Mouse (Mus musculus) right cerebral cortex, postnatal 14 days (tissue): ENCODE results near the gene Tsg101.

ENCODE experiments used
- DNase-seq: peaks from one replicate; pipeline ENCODE4 v3.0.0; 2022

Gene Tsg101

DNA sequence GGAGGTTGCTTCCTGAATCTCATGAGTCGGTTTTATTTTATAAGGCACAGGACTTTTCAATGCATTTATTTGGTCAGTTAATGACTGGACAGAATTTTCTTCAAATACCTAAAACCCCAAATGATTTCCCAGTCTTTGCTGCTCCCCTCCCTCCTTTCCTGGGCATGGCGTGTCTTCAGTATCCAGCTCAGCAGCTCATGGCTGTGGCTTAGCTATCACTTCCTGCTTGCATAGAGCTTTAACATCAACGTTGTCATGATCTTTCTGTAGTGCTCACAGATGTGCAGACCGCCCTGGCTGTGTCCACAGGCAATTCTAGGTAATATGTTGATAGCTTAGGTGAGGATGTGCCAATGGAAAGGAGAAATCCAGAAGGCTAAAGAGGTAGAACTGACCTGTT lies 47.8 kb downstream of the Tsg101 start:
- DNase-seq: no peak

DNA sequence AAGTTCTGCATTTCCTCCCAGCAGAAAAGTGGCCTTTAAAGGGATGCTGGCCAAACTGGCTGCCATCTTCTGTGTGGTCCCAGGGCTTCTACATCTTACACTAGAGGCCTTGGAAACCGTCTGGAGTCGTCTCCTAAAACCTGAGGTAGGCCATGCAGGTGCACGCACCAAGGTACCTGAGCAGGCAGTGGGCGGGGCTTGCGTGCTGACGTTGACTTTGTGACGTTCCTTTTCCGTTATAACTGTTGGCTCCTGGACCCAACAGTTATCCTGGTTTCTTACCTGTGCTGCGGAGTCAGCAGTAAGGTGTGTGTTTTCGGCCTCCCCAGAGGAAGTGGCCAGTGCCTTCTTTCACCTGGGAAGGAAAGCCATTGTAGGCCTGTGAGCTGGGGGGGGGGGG lies 58.8 kb downstream of the Tsg101 start, which contains the start of gene Ldhc:
Gene Ldhc, plus strand, starts transcription at position 208 of the 400 bp plus-strand sequence.
- no peak for DNase-seq

DNA sequence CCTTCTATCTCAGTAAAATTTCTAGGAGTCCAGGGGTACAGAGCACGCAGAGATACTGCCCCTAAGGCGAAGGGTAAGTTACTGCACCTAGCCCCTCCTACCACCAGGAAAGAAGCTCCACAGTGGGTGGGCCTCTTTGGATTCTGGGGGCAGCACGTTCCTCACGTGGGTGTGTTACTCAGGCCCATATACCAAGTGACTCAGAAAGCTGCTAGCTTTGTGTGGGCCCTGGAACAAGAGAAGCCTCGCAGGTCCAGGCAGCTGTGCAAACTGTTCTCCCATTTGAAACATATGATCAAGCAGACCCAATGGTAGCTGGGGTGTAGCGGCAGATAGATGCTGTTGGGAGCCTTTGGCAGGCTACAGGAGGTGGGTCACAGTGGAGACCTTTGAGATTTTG lies 60.7 kb downstream of the Tsg101 start:
- no peak for DNase-seq

DNA sequence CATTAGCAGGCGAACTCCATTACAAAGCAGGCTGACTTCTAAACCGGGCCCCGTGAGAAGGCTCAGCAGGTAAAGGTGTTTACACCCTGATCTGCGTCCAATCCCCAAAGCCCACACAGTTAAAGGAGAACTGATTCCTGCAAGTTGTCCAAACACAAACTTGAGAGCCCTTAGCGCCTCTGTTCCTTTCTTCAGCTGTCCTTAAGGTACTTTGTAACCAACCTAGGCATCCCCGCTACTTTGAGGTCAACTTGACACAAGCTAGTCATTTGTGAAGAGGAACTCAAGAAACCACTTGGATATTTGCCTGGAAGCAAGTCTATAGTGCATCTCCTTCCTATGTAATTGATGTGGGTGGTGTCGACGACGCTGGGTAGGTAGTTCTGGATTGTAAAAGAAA lies 62.3 kb downstream of the Tsg101 start:
- DNase-seq: no peak

DNA sequence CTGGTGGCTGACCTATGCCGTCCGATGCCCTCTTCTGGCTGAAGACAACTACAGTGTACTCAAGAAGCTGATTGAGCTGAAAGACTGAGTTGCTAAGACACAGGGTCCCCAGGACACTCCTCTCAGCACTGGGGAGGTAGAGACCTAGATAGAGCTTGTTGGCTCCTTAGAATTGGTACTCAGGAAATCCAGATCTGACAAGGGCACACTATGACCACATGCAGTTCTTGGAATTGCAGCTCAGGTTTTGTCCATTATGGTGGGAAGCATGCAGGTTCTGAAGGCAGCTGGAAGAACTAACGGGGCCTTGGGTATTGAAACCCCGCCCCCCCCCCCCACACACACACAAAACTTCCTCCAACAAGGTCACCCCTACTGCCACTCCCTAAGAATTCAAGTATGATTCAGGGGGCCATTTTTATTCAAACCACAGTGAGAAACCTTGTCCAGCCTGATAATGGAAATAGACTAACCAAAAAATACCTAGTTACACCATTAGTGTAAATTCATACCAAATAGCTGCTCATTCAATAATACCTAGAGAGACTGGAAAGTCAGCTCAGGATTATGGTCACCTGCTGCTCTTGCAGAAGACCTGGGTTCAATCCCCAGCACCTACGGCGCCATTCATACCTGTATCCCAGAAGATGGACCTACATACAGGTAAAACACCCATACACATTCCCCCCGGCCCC lies 63.8 kb downstream of the Tsg101 start:
- DNase-seq: no peak

DNA sequence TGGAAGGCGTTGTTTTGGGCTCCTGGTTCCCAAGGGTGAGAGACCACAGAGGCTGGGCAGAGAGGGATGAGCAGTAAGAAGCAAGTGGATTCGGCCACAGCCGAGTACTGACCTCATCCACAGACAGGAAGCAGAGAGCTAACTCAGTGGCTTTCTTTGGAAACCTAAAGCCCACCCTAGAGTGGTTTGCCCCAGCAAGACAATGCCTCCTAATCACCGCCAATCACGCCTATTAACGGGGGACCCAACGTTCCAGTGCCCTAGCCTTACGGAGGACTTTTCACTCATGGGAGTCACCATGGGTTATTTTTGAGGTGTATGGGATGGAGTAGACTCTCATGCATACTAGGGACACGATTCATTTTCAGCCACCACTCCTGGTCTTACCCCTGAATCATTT lies 66.4 kb downstream of the Tsg101 start:
- no peak for DNase-seq

DNA sequence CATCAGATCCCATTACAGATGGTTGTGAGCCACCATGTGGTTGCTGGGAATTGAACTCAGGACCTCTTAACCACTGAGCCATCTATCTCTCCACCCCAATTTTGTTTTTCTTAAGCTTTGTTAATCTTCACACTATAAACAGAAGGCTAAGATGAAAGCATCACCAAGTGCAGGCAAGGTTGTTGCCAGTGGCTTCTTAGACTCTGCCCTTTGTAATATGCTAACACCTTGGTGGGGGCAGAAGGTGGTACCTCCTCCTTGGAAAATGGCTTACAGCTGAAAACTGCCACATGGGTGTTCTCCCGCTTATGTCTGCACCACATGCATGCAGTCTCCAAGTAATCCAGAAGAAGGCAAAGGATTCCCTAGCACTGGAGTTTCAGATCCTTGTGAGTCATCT lies 67.1 kb downstream of the Tsg101 start:
- DNase-seq: no peak

DNA sequence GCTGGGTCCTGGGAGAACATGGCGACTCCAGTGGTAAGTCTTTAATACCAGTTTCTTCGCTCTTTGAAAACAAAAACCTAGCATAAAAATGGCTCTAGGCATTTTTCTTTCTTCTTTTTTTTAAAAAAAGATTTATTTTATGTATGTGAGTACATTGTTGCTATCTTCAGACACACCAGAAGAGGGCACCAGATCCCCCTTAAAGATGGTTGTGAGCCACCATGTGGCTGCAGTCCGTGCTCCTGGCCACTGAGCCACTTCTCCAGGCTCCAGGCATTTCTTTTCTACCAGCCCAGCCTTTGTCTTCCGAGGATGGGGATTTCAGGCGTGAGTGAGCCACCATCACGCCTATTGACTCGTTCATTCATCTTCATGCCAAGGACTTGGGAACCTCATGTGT lies 68.7 kb downstream of the Tsg101 start:
- DNase-seq: no peak

DNA sequence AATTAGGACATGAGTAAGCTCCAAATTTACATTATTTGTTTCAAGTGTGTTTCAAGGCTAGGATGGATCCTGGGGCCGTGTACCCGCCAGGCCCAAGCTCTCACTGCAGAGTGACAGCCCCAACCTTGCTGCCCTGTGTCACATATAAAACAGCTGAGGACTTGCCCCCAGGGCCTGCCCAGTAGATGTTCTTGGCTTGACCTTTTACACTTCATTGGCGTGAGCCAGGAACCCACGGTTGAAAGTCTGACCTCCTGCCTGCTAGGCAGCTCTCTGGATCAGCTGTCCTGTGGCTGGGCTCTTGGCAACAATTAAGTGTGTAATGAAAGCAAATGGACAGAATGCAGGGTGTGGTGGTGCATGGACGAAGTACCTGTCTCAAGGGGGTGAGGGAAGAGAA lies 70.5 kb downstream of the Tsg101 start:
- no peak for DNase-seq

DNA sequence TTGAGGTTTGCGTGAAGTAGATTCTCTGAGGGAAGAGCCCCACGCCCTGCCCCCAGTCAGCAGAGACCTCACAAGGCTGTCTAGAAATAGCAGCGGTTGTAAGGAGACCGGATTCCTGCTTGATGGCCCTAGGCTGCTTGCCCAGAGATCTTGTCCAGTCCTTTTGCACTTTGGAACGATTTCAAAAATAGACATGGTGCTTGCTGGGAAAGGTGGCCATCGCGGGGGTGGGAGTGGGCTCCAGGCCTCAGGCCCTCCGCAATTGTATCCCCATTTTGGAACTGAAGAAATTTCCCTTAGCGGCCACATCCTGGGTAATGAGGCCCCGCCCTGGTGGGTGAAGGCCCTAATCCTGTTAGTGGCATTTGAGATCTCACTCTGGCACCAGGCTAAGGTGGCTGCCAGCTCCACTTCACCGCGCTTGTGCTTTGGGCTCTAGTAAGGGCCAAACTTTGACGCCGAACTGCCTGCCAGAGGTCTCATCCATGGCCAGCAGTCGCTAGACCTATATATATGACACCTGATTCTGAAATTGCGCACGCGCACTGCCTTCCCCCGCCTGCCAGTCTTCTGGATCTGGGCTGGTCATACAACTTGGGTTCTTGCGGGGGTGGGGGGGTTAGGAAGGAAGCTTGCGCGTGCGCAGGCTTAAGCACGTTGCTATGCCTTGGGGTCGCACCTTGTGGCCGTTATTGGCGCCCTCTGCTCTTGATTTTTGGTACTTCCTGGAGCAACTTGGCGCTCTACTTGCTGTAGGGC lies 73.1 kb downstream of the Tsg101 start:
- DNase-seq: peak; percentile 53

DNA sequence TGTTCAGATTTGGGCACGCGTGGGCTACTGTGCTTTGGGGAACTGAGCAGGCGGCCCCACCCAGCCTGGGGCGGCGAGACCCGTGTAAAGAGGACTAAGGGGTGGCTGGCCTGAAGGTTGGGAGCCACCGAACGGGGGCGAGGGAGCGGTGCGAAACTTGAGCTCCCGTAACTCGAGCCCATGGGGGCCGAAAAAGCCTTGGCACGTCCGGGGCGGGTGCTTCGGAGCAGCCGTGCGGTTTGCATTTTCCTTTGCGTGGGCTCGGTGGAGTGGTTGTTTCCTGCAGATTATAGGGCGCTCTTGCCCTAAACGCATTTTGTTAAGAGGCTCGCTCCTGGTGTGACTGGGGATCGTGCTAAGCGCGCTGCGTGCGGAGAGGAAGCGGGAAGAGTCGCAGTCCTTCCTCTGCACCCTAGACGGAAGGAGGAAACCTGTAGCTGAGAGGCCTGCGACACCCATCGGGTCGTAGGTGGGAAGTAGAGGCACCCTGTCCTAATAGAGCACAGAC lies 73.7 kb downstream of the Tsg101 start:
- peak; percentile 21 for DNase-seq

DNA sequence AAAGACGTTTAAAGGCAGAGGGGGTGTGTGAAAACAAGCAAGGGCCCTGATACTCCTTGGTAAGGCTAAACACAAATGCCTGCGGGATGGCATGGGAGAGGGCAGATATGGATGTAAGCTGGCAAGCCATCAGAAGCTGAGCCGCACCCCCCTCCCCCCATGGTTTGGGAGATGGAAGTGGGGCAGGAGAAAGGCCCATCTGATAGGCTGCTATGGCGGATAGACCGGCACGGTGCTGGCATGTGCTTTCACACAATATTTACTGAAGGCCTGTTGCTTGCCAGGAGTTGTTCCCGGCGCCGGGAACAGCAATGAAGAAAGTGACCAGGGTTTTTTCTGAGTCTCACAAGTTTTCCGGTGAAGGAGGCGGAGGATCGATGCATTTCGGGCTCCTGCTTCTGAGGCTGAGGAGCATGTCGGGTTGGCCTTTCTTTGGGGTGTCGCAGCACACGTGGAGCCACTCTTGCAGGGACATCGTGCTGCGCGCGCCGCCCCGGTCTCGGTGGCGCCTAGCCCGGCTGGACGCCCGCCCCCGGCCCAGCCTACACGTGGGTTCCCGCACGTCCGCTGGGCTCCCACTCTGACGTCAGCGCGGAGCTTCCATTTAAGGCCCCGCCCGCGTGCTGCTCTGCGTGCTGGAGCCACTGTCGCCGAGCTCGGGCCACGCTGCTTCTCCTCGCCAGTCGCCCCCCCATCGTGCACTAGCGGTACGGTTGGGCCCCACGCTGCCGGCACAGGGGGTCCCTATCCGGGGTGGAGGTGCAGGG lies 74.4 kb downstream of the Tsg101 start:
- peak; percentile 97 for DNase-seq

DNA sequence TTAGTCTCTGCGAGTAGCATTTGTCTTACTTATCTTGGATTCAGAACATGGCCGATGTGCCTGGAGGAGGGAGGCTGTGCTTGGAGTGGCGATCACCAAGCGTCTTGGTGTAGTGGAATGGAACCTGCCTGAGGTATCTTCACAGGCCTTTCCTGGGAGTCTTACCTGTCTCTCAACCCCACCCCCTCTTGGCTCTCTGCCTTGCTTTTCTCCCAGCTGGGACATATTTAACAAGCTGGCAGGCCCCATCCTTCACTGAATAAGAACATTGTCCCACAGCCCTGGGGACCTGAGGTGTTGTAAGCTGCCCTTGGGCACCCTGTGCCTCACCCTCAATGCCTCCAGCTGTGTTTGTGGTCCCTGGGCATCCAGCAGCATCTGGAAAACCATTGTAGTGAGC lies 76.2 kb downstream of the Tsg101 start:
- DNase-seq: no peak

DNA sequence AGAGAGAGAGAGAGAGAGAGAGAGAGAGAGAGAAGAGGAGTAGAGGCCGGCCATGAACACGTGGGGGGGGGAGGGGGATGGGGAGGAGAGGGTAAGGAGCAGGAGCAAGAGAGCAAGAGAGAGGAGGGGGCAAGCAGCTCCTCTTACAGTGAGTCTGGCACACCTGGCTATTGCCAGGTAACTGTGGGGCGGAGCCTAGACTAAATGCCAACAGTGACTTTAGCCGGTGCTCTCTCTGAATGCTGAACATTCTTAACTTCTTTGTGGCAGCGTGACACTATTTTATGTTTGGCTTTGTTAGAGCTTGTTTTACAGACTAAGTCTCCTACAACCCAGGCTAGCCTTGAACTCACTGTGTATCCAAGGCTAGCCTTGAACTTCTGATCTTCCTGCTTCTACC lies 77.5 kb downstream of the Tsg101 start:
- DNase-seq: no peak

DNA sequence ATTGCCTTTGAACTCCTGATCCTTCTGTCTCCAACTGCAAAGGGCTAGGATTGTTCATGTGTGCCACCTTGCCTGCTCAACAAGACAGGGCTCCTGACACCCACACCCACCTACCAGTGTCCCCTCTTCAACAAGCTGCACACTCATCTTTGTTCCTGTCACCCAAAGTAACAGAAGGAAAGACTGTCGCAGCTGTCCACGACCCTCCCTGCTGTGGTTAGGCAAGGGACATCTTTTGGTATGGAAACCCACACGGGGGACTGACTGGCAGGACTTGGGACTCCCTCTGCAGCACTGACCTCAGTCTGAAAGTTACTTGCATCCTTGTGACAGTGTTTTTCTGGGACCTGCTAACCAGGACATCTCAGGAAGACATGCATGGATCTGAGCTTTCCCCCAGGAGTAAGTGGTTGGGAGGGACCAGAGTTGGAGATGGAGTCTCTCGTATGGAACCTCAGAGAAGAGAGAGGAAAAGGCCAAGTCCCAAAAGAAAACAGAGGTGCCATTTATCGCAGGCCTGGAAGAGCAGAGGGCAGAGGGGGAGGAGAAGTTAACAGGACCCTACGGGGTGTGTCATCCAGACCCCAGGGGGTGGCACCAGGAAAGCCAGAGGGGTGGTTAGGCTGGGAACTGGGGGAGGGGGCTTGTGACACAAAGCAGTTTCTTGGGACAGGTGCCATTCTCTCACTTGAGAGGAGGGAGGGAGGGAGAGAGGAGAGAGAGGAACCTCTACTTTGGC lies 78.8 kb downstream of the Tsg101 start, which contains the start of gene Ldha:
Gene Ldha, plus strand, starts transcription at position 689 of the 739 bp plus-strand sequence.
- no peak for DNase-seq

DNA sequence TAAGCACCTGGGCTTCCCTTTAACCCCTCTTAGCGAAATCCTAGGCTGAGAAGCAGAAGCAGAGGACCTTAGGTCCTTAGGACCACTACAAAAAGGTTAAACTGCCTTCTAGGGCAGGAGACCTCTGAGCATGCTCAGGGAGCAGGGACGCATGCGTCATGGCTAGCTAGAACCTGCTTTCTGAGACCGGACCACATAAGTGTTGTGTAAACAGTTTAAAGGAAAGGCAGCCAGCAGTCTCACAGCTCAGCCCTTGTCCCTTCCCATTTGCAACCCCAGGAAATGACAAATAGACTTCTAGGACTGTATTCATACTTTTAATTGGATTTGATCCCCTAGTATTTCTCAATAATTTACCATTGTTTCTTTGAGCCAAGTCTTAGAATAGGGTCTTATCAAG lies 79.4 kb downstream of the Tsg101 start:
- DNase-seq: no peak

DNA sequence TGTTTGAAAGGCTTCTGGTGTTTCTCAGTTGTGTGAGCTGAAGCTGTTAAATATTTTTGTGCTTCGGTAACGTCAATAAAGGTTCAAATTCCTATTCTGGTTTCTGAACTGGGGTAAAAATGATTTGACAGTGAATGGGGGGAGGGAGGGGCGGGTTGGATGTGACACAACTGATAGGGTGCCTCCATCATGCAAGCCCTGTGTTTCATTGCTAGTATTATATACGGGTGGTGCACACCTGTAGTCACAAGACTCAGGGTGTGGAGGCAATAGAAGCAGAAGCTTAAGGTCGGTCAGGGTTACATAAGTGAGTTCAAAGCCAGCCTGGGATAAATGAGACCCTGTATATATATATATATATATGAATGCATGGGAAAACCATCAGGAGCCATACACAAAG lies 79.9 kb downstream of the Tsg101 start:
- no peak for DNase-seq

DNA sequence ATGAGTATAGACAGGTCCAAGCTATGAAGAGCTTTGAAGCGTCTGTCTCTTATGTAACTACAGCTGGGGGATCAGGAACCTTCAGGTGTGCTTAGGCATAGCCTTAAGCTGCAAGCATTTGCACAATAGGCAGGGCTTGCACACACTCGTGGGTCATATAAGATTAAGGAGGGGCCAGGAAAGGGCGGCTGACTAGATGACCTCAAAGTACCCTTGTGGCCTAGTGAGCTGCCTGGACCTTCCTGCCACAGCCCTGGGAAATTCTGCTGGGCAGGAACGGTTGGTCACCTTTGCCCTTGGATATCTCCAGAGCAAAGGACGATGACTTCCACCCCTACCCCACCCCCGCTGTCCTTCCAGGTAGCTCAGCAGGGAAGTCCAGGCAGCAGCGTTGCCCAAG lies 80.3 kb downstream of the Tsg101 start:
- no peak for DNase-seq
